Mouse (Mus musculus) liver, embryonic 11.5 days (tissue): ENCODE results near the gene Pitpnm1. TPM values are rescaled to one million over a fixed set of nuclear protein-coding genes. Genes with fewer than 3 reads are reported as not detected.

Experiments used
- ATAC-seq: fragments of 200-750 bp; cut with Nextera tagmentation; replicated peaks from 2 replicates; pipeline ENCODE4 v1.8.0; 2017; ENCODE audit warnings: moderate number of reproducible peaks, mild to moderate bottlenecking, moderate TSS enrichment, moderate library complexity; ENCODE audit not compliant: low FRiP score
- DNase-seq: peaks from one replicate; pipeline ENCODE4 v3.0.0-alpha.2; 2017; ENCODE audit warnings: low spot score
- H3K27ac ChIP-seq: fragments of 300-500 bp; sonication (generic); 2 replicates; pipeline ENCODE4 v1.5.1; 2014; ENCODE audit warnings: mild to moderate bottlenecking, low read depth, low read length, control low read depth
- H3K27me3 ChIP-seq: fragments of 300-500 bp; sonication (generic); replicated peaks from 2 replicates; pipeline ENCODE4 v1.6.1; 2014; ENCODE audit warnings: low read length, mixed read lengths; ENCODE audit not compliant: control insufficient read depth, insufficient read depth
- H3K36me3 ChIP-seq: fragments of 300-500 bp; sonication (generic); 2 replicates; pipeline ENCODE4 v1.6.1; 2014; ENCODE audit warnings: mild to moderate bottlenecking, low read length, moderate library complexity, mixed read lengths; ENCODE audit not compliant: control insufficient read depth, insufficient read depth
- H3K4me1 ChIP-seq: fragments of 300-500 bp; sonication (generic); replicated peaks from 2 replicates; pipeline ENCODE4 v1.6.1; 2014; ENCODE audit warnings: low read length, mixed read lengths; ENCODE audit not compliant: control insufficient read depth, insufficient read depth
- H3K4me2 ChIP-seq: fragments of 300-500 bp; sonication (generic); 2 replicates; pipeline ENCODE4 v1.6.1; 2014; ENCODE audit warnings: mild to moderate bottlenecking, control low read depth, moderate library complexity
- H3K4me3 ChIP-seq: fragments of 300-500 bp; sonication (generic); 2 replicates; pipeline ENCODE4 v1.5.1; 2014; ENCODE audit warnings: low read depth, low read length, control low read depth
- H3K9ac ChIP-seq: fragments of 300-500 bp; sonication (generic); 2 replicates; pipeline ENCODE4 v1.6.1; 2014; ENCODE audit warnings: low read depth, low read length, control low read depth
- H3K9me3 ChIP-seq: fragments of 300-500 bp; sonication (generic); 2 replicates; pipeline ENCODE4 v1.6.1; 2016; ENCODE audit warnings: low read length, inconsistent platforms, mixed read lengths; ENCODE audit not compliant: control insufficient read depth
- WGBS: fragments of 180-500 bp; shearing (Covaris S2); extraction: QIAGEN DNeasy Blood & Tissue Kit; methylation state at CpG from one replicate; pipeline ENCODE4 v1.1.7; 2014; 5-methylcytosine and 5-hydroxymethylcytosine counted together
- polyA plus RNA-seq: library from polyadenylated mRNA; unstranded; fragments of >200 nt; fragmentation: Nextera tagmentation; extraction: Ambion mirVana; gene quantifications from 2 replicates; pipeline ENCODE4 v1.2.1, GENCODE M21; 2014

Pitpnm1 gene
- polyA plus RNA-seq, 1 experiment from 2014 or later, result 8.0 TPM

DNA sequence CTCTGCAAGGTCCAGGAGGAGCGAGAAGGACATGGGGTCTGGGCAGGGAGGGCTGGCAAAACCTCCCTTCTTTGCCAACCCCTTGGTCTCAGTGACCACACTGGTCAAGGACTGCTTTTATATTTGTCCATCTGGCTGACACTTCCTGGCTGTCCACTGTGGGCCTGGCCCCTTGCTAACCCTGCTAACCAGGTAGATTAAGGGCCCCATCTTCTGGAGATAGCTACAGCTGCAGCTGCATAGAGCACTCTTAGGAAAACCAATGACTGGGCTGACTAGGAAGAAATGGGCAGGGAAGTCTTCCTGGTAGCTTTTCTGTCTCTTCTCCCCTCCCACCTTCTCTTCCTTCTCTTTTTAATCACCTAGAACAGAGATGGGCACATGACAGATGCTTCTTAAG is 14.8 kb upstream of the Pitpnm1 start:
- Histone ChIP-seq H3K4me2 (no peak overlapping the region), H3K4me1 (peaks cover 16% of the 10 kb centered on the region), H3K4me3 (no peak overlapping the region), H3K9ac (no peak overlapping the region), H3K36me3 (no peaks in the 10 kb centered on the region), H3K9me3 (no peaks in the 10 kb centered on the region), H3K27ac (no peak overlapping the region), H3K27me3 (peaks cover 7% of the 10 kb centered on the region; the same call in 1 of the 2 replicates)
- 90% methylated on average over 1 of the region's 1 CpGs for WGBS
- no peak for DNase-seq
- ATAC-seq, result no peak

DNA sequence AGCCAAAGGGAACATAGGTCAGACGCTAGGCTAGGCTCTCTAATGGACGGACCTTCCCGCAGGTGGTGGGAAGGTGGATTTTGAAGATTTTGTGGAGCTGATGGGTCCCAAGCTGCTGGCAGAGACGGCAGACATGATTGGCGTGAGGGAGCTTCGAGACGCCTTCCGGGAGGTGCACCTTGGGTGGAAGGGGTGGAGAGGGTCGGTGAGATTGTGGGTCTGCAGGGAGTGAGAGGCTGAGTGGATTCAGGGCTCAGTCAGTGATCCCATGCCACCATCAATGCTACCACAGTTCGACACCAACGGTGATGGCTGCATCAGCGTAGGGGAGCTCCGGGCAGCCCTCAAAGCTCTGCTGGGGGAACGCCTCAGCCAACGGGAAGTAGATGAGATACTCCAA is 13.6 kb upstream of the Pitpnm1 start:
- ATAC-seq (no peak), DNase-seq (no peak)
- 83% methylated on average over 15 of the region's 15 CpGs for WGBS
- no peaks in the 10 kb centered on the region for H3K36me3 ChIP-seq
- H3K4me1 ChIP-seq, result peaks cover 8% of the 10 kb centered on the region; the same call in 1 of the 2 replicates
- peaks cover 7% of the 10 kb centered on the region; the same call in 1 of the 2 replicates for H3K27me3 ChIP-seq
- H3K4me3 ChIP-seq, result no peak overlapping the region
- H3K9me3 ChIP-seq, result no peaks in the 10 kb centered on the region
- no peak overlapping the region for H3K27ac ChIP-seq
- H3K4me2 ChIP-seq, result no peak overlapping the region
- no peak overlapping the region for H3K9ac ChIP-seq

DNA sequence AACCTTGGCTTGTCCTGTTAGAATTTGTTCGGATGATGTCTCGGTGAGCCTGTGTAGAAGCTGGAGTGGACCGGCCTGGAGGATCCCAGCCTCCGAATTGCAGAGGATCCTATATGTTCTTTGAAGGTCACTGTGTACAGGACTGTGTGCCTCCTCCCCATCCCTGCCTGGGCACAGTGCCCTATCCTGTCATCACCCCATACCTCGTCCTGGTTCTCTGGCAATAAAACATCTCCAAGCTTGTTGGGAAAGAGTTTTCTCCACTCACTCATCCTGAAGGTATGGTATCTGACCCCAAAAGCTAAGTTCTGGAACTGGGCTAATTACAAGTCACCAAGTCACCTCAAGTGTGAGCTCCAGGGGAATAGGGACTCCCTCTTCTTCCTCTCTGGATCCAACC is 12.7 kb upstream of the Pitpnm1 start:
- WGBS, result 85% methylated on average over 5 of the region's 5 CpGs
- ATAC-seq (no peak), DNase-seq (no peak)
- Histone ChIP-seq H3K9me3 (no peaks in the 10 kb centered on the region), H3K4me3 (no peak overlapping the region), H3K4me1 (peaks cover 8% of the 10 kb centered on the region; the same call in 1 of the 2 replicates), H3K4me2 (no peak overlapping the region), H3K36me3 (no peaks in the 10 kb centered on the region), H3K27ac (no peak overlapping the region), H3K9ac (no peak overlapping the region), H3K27me3 (peaks cover 5% of the 10 kb centered on the region; the same call in 1 of the 2 replicates)

DNA sequence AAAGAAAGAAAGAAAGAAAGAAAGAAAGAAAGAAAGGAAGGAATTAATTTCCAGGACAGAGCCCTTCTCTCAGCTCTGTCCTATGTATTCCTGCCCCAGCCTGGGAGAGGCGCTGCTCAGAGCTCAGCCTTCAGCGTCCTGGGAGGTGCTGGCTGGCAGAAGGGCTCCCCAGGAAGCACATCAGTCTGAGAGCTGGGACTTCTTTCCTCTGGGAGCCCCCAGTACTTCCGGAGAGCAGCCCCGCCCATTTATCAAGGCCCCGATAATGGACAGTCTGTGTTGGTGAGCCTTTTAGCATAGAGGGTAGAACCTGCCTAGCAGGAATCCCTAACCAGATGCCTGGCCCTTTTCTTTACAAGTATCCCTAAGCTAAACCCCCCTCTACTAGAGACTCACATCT is 11.7 kb upstream of the Pitpnm1 start:
- H3K9me3 ChIP-seq, result no peaks in the 10 kb centered on the region
- H3K27me3 ChIP-seq, result 0 out of 2 replicates have a peak, but pooled peaks cover 2% of the 10 kb centered on the region
- no peak overlapping the region for H3K4me3 ChIP-seq
- no peak overlapping the region for H3K9ac ChIP-seq
- H3K27ac ChIP-seq, result no peak overlapping the region
- no peaks in the 10 kb centered on the region for H3K36me3 ChIP-seq
- DNase-seq, result no peak
- WGBS, result 35% methylated on average over 5 of the region's 5 CpGs
- peaks cover 8% of the 10 kb centered on the region; the same call in 1 of the 2 replicates for H3K4me1 ChIP-seq
- H3K4me2 ChIP-seq, result no peak overlapping the region
- ATAC-seq, result no peak

DNA sequence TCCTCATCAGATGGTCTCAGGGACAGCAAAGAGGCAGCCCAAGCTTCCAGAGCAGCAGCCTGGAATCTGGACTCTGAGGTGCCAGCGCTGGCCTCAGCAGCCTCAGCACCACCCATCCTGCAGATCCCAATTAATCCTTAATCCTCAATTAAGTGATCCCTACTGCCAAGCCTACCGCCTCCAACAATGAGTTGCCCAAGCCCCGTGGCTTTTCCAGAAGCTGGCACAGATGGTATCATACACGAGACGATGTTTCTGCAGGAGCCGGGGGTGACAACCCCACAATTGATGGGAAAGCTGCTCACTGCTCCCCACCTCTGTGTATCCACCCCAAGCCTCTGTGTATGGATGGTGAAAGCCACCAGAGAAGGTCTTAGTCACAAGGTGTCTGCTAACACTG is 10.7 kb upstream of the Pitpnm1 start:
- no peak overlapping the region for H3K4me2 ChIP-seq
- 73% methylated on average over 6 of the region's 6 CpGs for WGBS
- no peak overlapping the region for H3K4me3 ChIP-seq
- no peaks in the 10 kb centered on the region for H3K9me3 ChIP-seq
- peaks cover 3% of the 10 kb centered on the region; the same call in 1 of the 2 replicates for H3K4me1 ChIP-seq
- no peak overlapping the region for H3K9ac ChIP-seq
- DNase-seq, result no peak
- H3K27ac ChIP-seq, result no peak overlapping the region
- no peaks in the 10 kb centered on the region for H3K27me3 ChIP-seq
- no peak for ATAC-seq
- no peaks in the 10 kb centered on the region for H3K36me3 ChIP-seq

DNA sequence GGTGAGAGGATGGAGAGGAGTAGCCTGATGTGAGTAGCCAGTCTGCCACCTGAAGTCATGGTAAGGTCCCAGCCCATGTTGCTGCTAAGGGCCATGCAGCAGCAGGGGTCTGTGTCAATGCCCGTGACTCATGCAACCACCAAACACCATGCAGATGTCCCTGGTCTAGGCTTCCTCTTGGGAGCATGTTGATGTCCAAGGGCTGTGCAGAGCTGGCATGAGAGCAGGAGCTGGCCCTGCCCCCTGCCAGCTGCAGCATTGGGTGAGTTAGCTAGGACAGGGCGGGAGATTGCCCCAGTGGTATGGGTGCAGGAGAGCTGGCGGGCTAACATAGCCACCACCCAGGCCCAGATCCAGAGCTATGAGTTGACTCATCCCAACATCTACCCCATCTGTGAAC is 9.4 kb upstream of the Pitpnm1 start:
- no peak for DNase-seq
- Histone ChIP-seq H3K36me3 (no peaks in the 10 kb centered on the region), H3K27me3 (no peaks in the 10 kb centered on the region), H3K4me3 (no peak overlapping the region), H3K4me1 (no peaks in the 10 kb centered on the region), H3K27ac (no peak overlapping the region), H3K4me2 (no peak overlapping the region), H3K9ac (no peak overlapping the region), H3K9me3 (no peaks in the 10 kb centered on the region)
- WGBS, result 78% methylated on average over 3 of the region's 3 CpGs
- no peak for ATAC-seq

DNA sequence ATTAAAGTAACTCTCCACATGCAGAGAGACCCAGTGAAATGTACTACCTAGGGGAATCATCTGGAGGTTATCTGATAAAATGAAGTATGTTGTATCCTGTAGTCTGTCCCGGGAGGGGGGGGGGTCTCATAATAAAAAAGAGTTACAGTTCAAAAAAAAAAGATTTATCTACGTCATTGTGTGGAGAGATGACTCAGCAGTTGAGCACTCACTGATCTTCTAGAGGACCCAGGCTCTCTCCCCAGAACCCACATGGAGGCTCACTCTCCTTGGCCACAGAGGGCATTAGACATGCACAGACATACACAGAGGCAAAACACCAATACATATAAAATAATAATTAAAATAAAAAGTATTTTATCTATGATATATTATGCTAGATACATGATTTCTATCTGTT is 8.4 kb upstream of the Pitpnm1 start:
- Histone ChIP-seq H3K9ac (no peak overlapping the region), H3K27me3 (no peaks in the 10 kb centered on the region), H3K9me3 (no peaks in the 10 kb centered on the region), H3K27ac (no peak overlapping the region), H3K4me3 (no peak overlapping the region), H3K4me2 (no peak overlapping the region), H3K36me3 (no peaks in the 10 kb centered on the region), H3K4me1 (no peaks in the 10 kb centered on the region; the same call in 1 of the 2 replicates)
- no peak for DNase-seq
- ATAC-seq, result no peak
- 40% methylated on average over 2 of the region's 2 CpGs for WGBS

DNA sequence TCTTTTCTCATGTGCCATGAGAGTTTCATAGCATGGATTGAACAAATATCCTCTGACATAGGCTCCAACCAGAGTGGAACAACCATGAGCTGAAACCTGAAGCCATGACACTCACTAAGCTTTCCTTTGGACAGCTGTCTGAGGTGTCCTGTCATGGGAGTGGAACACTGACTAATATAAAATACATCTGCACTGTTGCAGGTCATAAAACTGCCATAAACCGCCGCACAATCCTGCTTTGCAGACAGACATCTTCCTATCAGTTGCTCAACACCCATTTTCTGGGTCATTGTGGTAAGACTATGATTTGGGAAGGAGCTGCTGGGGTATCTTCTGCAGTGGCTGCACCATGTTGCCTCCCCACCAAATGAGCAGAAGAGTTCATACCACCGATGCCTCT is 7.0 kb upstream of the Pitpnm1 start:
- Histone ChIP-seq H3K36me3 (no peaks in the 10 kb centered on the region), H3K4me2 (no peak overlapping the region), H3K9ac (no peak overlapping the region), H3K9me3 (no peaks in the 10 kb centered on the region), H3K27ac (no peak overlapping the region), H3K4me3 (no peak overlapping the region), H3K4me1 (peaks cover 2% of the 10 kb centered on the region), H3K27me3 (no peaks in the 10 kb centered on the region)
- 67% methylated on average over 3 of the region's 3 CpGs for WGBS
- no peak for DNase-seq
- no peak for ATAC-seq

DNA sequence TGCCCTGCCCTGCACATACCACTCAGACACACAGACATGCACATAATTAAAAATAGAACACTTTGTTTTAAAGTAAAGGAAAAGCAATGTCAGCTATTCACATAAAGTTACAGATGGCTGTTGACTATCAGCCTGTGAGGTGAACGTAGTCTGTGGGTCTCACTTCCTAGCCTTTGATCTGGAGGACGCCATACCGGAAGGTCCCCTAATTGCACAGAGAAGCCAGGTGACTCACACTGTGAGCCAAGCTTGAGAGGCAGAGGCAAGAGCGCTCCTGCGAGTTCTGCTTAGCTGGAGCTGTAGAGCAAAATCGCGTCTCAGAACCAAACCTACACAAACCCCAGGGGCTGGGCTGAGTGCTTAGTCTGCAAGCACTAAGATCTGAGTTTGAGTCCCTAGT is 6.0 kb upstream of the Pitpnm1 start:
- DNase-seq (no peak), ATAC-seq (no peak)
- Histone ChIP-seq H3K9ac (no peak overlapping the region), H3K4me3 (no peak overlapping the region), H3K9me3 (no peaks in the 10 kb centered on the region), H3K27me3 (no peaks in the 10 kb centered on the region), H3K4me2 (no peak overlapping the region), H3K36me3 (no peaks in the 10 kb centered on the region), H3K27ac (no peak overlapping the region), H3K4me1 (peaks cover 12% of the 10 kb centered on the region)
- WGBS, result 78% methylated on average over 7 of the region's 7 CpGs
